Mouse (Mus musculus) brain, embryonic 14.5 days (tissue): Measurements from ENCODE around the gene Mtcl1.

Experiments used
- CTCF ChIP-seq: fragments of 200-500 bp; IDR thresholded peaks from 2 replicates; pipeline ENCODE4 v1.5.1; 2012; ENCODE audit warnings: inconsistent platforms, mild to moderate bottlenecking, moderate library complexity, borderline replicate concordance; ENCODE audit not compliant: insufficient read depth, insufficient read length; ENCODE audit errors: extremely low read depth
- POLR2A ChIP-seq: fragments of 200-500 bp; IDR thresholded peaks from 2 replicates; pipeline ENCODE4 v1.6.1; 2012; ENCODE audit warnings: mild to moderate bottlenecking, inconsistent platforms, borderline replicate concordance; ENCODE audit not compliant: poor library complexity, insufficient read depth, insufficient read length, severe bottlenecking; ENCODE audit errors: extremely low read depth

DNA sequence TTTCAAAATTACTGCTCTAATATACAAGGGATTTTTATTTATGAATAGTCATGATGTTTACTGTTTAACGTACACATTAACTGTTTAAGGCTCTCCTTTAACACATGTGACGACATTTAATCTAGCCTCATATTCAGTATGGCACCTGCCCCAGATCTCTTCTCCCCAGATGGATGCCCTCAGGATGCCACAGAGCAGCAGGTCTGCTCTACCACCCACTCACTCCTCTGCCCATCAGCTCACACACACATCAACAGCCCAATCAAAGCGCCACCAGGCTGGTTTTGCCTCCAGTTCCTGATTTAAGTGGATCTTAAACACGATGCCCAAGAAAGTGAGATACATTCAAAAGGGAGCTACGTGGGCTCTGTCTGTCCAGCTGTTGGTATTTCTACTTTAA is 41.1 kb downstream of the Mtcl1 start:
- TF ChIP-seq POLR2A (no peak), CTCF (no peak)
